Mouse (Mus musculus): ENCODE data around the gene Blcap.

The Blcap gene

GRCm38 (mm10) chr2:157519452-157519851, 51.6 kb downstream of the Blcap start:
- DNase-seq (ENCODE audit: low spot score in 2 of 2), result no peak

- DNase-seq (ENCODE audit: low spot score in 2 of 2), result no peak
Measured at GRCm38 (mm10) chr2:157518451-157518850, 52.6 kb downstream of the Blcap start.

GRCm38 (mm10) chr2:157517526-157517925, 53.5 kb downstream of the Blcap start:
- no peak for DNase-seq (ENCODE audit: low spot score in 2 of 2)

DNA sequence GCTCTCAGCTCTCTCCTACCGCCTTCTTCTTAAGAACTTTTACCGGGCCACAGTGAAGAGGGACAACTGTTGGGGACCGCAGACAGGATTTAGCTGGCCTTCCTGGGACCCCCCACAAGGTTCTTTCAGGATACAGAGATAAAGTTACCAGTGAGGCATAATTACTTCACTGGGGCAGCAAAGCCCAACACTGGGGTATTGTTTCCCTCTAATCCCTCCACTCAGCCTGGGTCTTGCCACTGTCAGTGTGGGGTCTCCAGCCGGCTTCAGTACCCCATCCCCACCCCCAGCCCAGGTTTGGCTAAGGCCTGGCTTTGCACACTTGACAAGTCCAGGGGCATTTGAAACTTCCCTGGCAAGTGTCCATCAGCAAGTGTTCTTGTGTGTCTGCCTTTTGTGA, 56.7 kb downstream of the Blcap start:
- no peak for DNase-seq (ENCODE audit: low spot score in 2 of 2)

DNA sequence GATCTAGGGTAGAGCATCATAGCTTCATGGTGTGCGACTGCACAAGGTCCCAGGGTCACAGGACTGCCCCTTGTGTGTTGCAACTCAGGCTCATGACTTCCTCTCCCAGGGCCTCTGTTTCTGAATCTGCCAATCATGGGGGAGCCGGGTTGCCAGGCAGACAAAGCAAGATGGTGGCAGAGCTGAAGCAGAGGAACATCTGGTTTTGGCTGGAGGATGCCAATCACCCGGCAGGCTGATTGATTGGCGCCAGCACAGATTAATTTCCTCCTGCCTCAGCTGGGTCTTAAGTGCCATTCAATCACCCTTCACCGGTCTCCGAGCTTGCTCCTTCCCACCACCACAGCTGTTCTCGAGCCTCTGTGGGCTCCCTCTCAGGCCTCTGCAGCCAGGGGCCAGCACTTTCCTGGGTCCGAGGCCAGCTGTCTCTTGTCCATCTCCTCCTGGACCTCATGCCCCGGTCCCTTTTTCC, 57.3 kb downstream of the Blcap start:
- DNase-seq (ENCODE audit: low spot score in 2 of 2), result no peak

- DNase-seq (ENCODE audit: low spot score in 2 of 2), result peak in 1 of 2 experiments; percentile 31
Measured at GRCm38 (mm10) chr2:157512859-157513258, 58.2 kb downstream of the Blcap start.

DNA sequence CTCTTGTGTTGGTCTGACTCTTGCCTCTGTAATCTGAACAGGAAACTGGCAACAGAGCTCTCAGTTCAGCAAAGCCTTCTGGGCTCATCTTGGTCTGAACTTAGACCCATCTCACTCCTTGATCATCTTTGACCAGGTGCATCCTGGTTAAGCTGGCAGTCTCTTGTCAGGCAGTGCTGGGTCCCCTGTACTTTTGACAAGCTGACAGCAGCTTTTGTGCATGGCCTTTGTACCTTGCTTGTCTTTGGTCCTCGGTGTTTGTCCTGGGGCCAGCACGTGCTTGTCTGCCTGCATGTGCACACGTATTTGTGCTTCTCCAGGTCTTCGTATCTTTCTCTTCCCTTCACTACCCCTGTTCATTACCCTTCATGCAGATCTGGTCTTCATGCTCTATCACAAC, 61.0 kb downstream of the Blcap start:
- no peak for DNase-seq (ENCODE audit: low spot score in 2 of 2)

DNA sequence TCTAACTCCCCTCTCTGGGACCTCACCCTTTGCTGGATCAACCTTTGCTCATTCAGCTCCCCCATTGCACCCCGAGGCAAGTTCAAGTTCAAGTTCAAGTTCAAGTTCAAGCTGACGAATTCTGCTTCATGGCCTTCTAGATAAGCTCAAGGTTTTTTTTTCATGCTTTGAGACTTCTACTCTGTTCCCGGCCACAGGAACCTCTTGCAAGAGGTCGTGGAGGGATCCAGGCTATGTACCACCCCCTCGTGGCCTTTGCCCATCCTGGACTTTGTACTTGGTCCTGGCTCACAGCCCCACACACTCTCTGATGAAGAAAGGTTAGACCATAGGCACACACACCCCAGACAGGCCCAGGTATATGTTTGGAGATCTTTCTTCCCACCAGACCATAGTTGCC, 61.9 kb downstream of the Blcap start:
- no peak for DNase-seq (ENCODE audit: low spot score in 2 of 2)

DNA sequence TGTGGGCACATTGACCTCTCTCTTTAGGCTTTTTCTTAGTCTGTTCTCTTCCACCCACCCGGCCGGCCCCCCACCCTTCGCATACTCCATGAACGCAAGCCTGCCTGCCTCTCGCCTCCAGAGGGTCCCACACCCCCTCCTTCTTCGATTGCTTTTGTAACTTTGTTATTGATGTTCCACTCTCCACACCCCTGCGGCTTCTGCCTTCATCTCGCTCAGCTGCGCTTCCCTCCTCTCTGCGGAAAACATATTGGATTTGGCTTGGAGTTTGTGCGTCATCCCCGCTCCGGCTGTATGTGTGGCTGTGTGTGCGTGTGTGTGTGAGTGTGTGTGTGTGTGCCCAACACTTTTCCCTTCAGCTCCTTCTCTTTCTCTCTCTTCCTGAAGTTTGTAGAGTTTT, 64.3 kb downstream of the Blcap start:
- peak; percentile 72 for DNase-seq (ENCODE audit: low spot score in 2 of 2)
